8 mouse cellular contexts compared by ENCODE assay signal in genomic region chr11:50212848-50213758, GRCm38 (mm10). TPM values are rescaled to one million over a fixed set of nuclear protein-coding genes. Genes with fewer than 3 reads are reported as not detected.
DNase-seq lines count a peak whose midpoint lies in the region; ATAC-seq and TF ChIP-seq lines count a peak whose summit lies in the region.

No protein-coding gene starts in this region.

- DNase-seq in hindbrain, embryonic 10.5 days (ENCODE audit: low spot score), result no peak
- peak; percentile 28 for DNase-seq in T-cell, adult 2 months (ENCODE audit: low spot score)
- DNase-seq in fibroblast of lung, adult 2 months (ENCODE audit: low read depth), result peak; percentile 95
- DNase-seq in intestine, embryonic 14.5 days (ENCODE audit: low spot score), result peak; percentile 78
- DNase-seq in lung, adult 2 months, result peak; percentile 83
- peak; percentile 72 for DNase-seq in urinary bladder, adult 2 months (ENCODE audit: low spot score)

- peak; percentile 59; the same call in 1 of the 2 replicates for TF ChIP-seq POLR2A in lung, adult 2 months (IDR thresholded peaks at IDR 0.05; ENCODE audit: borderline replicate concordance, extremely low read depth, low read depth, low read length)

- H3K4me2 ChIP-seq in hindbrain, embryonic 16.5 days (ENCODE audit: low read length), result no peak overlapping the region
- no peak overlapping the region for H3K4me2 ChIP-seq in intestine, embryonic 14.5 days (ENCODE audit: low read length)
- no peak overlapping the region for H3K4me2 ChIP-seq in forebrain, embryonic 13.5 days

- WGBS in hindbrain, embryonic 10.5 days, result 68% methylated on average over 11 of the region's 11 CpGs
- WGBS in hindbrain, embryonic 16.5 days, result 62% methylated on average over 11 of the region's 11 CpGs
- 53% methylated on average over 11 of the region's 11 CpGs for WGBS in intestine, embryonic 14.5 days
- WGBS in lung, adult 2 months, result 21% methylated on average over 11 of the region's 11 CpGs
- WGBS in forebrain, embryonic 13.5 days, result 66% methylated on average over 11 of the region's 11 CpGs

- H3K27ac ChIP-seq in hindbrain, embryonic 10.5 days, result peak overlapping the region; percentile 46; the same call in 1 of the 2 replicates
- no peak overlapping the region for H3K27ac ChIP-seq in hindbrain, embryonic 16.5 days (ENCODE audit: low read depth, low read length)
- H3K27ac ChIP-seq in intestine, embryonic 14.5 days (ENCODE audit: low read depth), result peak overlapping the region; percentile 33; the same call in 1 of the 2 replicates
- no peak overlapping the region for H3K27ac ChIP-seq in forebrain, embryonic 13.5 days

- no peaks in the 10 kb centered on the region for H3K9me3 ChIP-seq in hindbrain, embryonic 10.5 days
- no peaks in the 10 kb centered on the region for H3K9me3 ChIP-seq in hindbrain, embryonic 16.5 days (ENCODE audit: control insufficient read depth, low read length)
- H3K9me3 ChIP-seq in intestine, embryonic 14.5 days (ENCODE audit: control insufficient read depth, low read length), result no peaks in the 10 kb centered on the region
- H3K9me3 ChIP-seq in forebrain, embryonic 13.5 days (replicated peaks), result no peaks in the 10 kb centered on the region

- peaks cover 50% of the 10 kb centered on the region for H3K4me1 ChIP-seq in hindbrain, embryonic 10.5 days (replicated peaks)
- peaks cover 13% of the 10 kb centered on the region for H3K4me1 ChIP-seq in hindbrain, embryonic 16.5 days (ENCODE audit: control insufficient read depth, insufficient read depth, low read depth, low read length)
- peaks cover 20% of the 10 kb centered on the region for H3K4me1 ChIP-seq in intestine, embryonic 14.5 days (replicated peaks; ENCODE audit: control insufficient read depth, insufficient read depth, low read length)
- peaks cover 26% of the 10 kb centered on the region for H3K4me1 ChIP-seq in lung, adult 2 months (ENCODE audit: control insufficient read depth, insufficient read depth, low read length)
- peaks cover 34% of the 10 kb centered on the region for H3K4me1 ChIP-seq in forebrain, embryonic 13.5 days

- ATAC-seq in hindbrain, embryonic 16.5 days, result no peak
- 0 out of 2 replicates have a peak, but pooled peaks have one; percentile 10 for ATAC-seq in intestine, embryonic 14.5 days (replicated peaks; ENCODE audit: low FRiP score, low TSS enrichment, low read depth)
- no peak for ATAC-seq in forebrain, embryonic 13.5 days

- no peak for TF ChIP-seq CTCF in lung, adult 2 months (IDR thresholded peaks at IDR 0.05; ENCODE audit: insufficient read depth, low read length)

- H3K36me3 ChIP-seq in hindbrain, embryonic 10.5 days, result peaks cover 1% of the 10 kb centered on the region; the same call in 1 of the 2 replicates
- no peaks in the 10 kb centered on the region for H3K36me3 ChIP-seq in hindbrain, embryonic 16.5 days (ENCODE audit: control insufficient read depth, insufficient read depth, low read length)
- H3K36me3 ChIP-seq in intestine, embryonic 14.5 days (ENCODE audit: control insufficient read depth, insufficient read depth, low read length), result no peaks in the 10 kb centered on the region; the same call in 1 of the 2 replicates
- H3K36me3 ChIP-seq in forebrain, embryonic 13.5 days (ENCODE audit: poor library complexity, severe bottlenecking), result no peaks in the 10 kb centered on the region

- H3K4me3 ChIP-seq in hindbrain, embryonic 10.5 days, result no peak overlapping the region
- H3K4me3 ChIP-seq in hindbrain, embryonic 16.5 days (ENCODE audit: low read length), result no peak overlapping the region
- H3K4me3 ChIP-seq in intestine, embryonic 14.5 days (ENCODE audit: low read depth, low read length), result no peak overlapping the region
- peak overlapping the region; percentile 47 for H3K4me3 ChIP-seq in lung, adult 2 months (replicated peaks; ENCODE audit: extremely low read depth, low read depth, low read length)
- no peak overlapping the region for H3K4me3 ChIP-seq in forebrain, embryonic 13.5 days

- no peak overlapping the region; the same call in 1 of the 2 replicates for H3K9ac ChIP-seq in hindbrain, embryonic 16.5 days (ENCODE audit: low read depth, low read length)
- H3K9ac ChIP-seq in intestine, embryonic 14.5 days (ENCODE audit: low read length), result no peak overlapping the region
- H3K9ac ChIP-seq in forebrain, embryonic 13.5 days, result no peak overlapping the region

- no peaks in the 10 kb centered on the region for H3K27me3 ChIP-seq in hindbrain, embryonic 10.5 days (ENCODE audit: insufficient read depth, poor library complexity, severe bottlenecking)
- no peaks in the 10 kb centered on the region for H3K27me3 ChIP-seq in hindbrain, embryonic 16.5 days (replicated peaks; ENCODE audit: control insufficient read depth, insufficient read depth, low read length)
- H3K27me3 ChIP-seq in intestine, embryonic 14.5 days (replicated peaks; ENCODE audit: control insufficient read depth, insufficient read depth, low read length), result no peaks in the 10 kb centered on the region
- H3K27me3 ChIP-seq in forebrain, embryonic 13.5 days, result no peaks in the 10 kb centered on the region

RNA-seq across cellular contexts. Expression of gene Mgat4b, which starts 2.4 kb away (rescaled TPM):
- polyA plus RNA-seq in hindbrain, embryonic 10.5 days (2016; fragmentation: Nextera tagmentation; extraction: Ambion mirVana), result 21.5 and 29.9 TPM in 2 replicates
- 15.6 and 30.9 TPM in 2 replicates for polyA plus RNA-seq in hindbrain, embryonic 16.5 days (2015; fragmentation: Nextera tagmentation; extraction: Ambion mirVana)
- polyA plus RNA-seq in intestine, embryonic 14.5 days (2014; fragmentation: Nextera tagmentation; extraction: Ambion mirVana), result 13.3 and 24.4 TPM in 2 replicates
- polyA plus RNA-seq in lung, adult 2 months (2012; rRNA removed), result 77.4 and 91.7 TPM in 2 replicates
- polyA plus RNA-seq in urinary bladder, adult 2 months (2012; rRNA removed), result 47.4 and 54.3 TPM in 2 replicates
- polyA plus RNA-seq in forebrain, embryonic 13.5 days (2015; fragmentation: Nextera tagmentation; extraction: Ambion mirVana), result 10.1 and 12.9 TPM in 2 replicates

RNA-seq across cellular contexts. Expression of gene Sqstm1, which starts 2.5 kb away (rescaled TPM):
- polyA plus RNA-seq in hindbrain, embryonic 10.5 days (2016; fragmentation: Nextera tagmentation; extraction: Ambion mirVana), result 147 and 210 TPM in 2 replicates
- polyA plus RNA-seq in hindbrain, embryonic 16.5 days (2015; fragmentation: Nextera tagmentation; extraction: Ambion mirVana), result 448 and 480 TPM in 2 replicates
- polyA plus RNA-seq in intestine, embryonic 14.5 days (2014; fragmentation: Nextera tagmentation; extraction: Ambion mirVana), result 181 and 183 TPM in 2 replicates
- polyA plus RNA-seq in lung, adult 2 months (2012; rRNA removed), result 249 and 251 TPM in 2 replicates
- polyA plus RNA-seq in urinary bladder, adult 2 months (2012; rRNA removed), result 317 and 373 TPM in 2 replicates
- 194 and 210 TPM in 2 replicates for polyA plus RNA-seq in forebrain, embryonic 13.5 days (2015; fragmentation: Nextera tagmentation; extraction: Ambion mirVana)

RNA-seq across cellular contexts. Expression of gene Ltc4s, which starts 25.3 kb away (rescaled TPM):
- 1.4 and 1.8 TPM in 2 replicates for polyA plus RNA-seq in hindbrain, embryonic 10.5 days (2016; fragmentation: Nextera tagmentation; extraction: Ambion mirVana)
- 2.2 and 3.4 TPM in 2 replicates for polyA plus RNA-seq in hindbrain, embryonic 16.5 days (2015; fragmentation: Nextera tagmentation; extraction: Ambion mirVana)
- polyA plus RNA-seq in intestine, embryonic 14.5 days (2014; fragmentation: Nextera tagmentation; extraction: Ambion mirVana), result 3.4 and 4.2 TPM in 2 replicates
- polyA plus RNA-seq in lung, adult 2 months (2012; rRNA removed), result 106 and 119 TPM in 2 replicates
- polyA plus RNA-seq in urinary bladder, adult 2 months (2012; rRNA removed), result 16.8 and 36.1 TPM in 2 replicates
- 1.1 and 1.2 TPM in 2 replicates for polyA plus RNA-seq in forebrain, embryonic 13.5 days (2015; fragmentation: Nextera tagmentation; extraction: Ambion mirVana)

RNA-seq across cellular contexts. Expression of gene Mrnip, which starts 38.9 kb away (rescaled TPM):
- 23.1 and 26.1 TPM in 2 replicates for polyA plus RNA-seq in hindbrain, embryonic 10.5 days (2016; fragmentation: Nextera tagmentation; extraction: Ambion mirVana)
- 33.2 and 39.1 TPM in 2 replicates for polyA plus RNA-seq in hindbrain, embryonic 16.5 days (2015; fragmentation: Nextera tagmentation; extraction: Ambion mirVana)
- polyA plus RNA-seq in intestine, embryonic 14.5 days (2014; fragmentation: Nextera tagmentation; extraction: Ambion mirVana), result 15.6 and 18.1 TPM in 2 replicates
- polyA plus RNA-seq in lung, adult 2 months (2012; rRNA removed), result 2.7 and 4.5 TPM in 2 replicates
- 8.7 and 11.5 TPM in 2 replicates for polyA plus RNA-seq in urinary bladder, adult 2 months (2012; rRNA removed)
- polyA plus RNA-seq in forebrain, embryonic 13.5 days (2015; fragmentation: Nextera tagmentation; extraction: Ambion mirVana), result 24.0 and 26.9 TPM in 2 replicates

Comparison
In these comparisons a context has a peak if more than half of its experiments do, and no peak if none do; other contexts are left out.
1. H3K27ac ChIP-seq: peak in hindbrain, embryonic 10.5 days (single experiment) and intestine, embryonic 14.5 days (single experiment); none in hindbrain, embryonic 16.5 days (single experiment) and forebrain, embryonic 13.5 days (single experiment).